Mouse (Mus musculus): ENCODE data around the gene Tmem91.

The Tmem91 gene

GRCm38 (mm10) chr7:25627431-25628322 lies 47.3 kb downstream of the Tmem91 start:
- DNase-seq (ENCODE audit: extremely low read depth, insufficient read length, low spot score) = no peak

DNA sequence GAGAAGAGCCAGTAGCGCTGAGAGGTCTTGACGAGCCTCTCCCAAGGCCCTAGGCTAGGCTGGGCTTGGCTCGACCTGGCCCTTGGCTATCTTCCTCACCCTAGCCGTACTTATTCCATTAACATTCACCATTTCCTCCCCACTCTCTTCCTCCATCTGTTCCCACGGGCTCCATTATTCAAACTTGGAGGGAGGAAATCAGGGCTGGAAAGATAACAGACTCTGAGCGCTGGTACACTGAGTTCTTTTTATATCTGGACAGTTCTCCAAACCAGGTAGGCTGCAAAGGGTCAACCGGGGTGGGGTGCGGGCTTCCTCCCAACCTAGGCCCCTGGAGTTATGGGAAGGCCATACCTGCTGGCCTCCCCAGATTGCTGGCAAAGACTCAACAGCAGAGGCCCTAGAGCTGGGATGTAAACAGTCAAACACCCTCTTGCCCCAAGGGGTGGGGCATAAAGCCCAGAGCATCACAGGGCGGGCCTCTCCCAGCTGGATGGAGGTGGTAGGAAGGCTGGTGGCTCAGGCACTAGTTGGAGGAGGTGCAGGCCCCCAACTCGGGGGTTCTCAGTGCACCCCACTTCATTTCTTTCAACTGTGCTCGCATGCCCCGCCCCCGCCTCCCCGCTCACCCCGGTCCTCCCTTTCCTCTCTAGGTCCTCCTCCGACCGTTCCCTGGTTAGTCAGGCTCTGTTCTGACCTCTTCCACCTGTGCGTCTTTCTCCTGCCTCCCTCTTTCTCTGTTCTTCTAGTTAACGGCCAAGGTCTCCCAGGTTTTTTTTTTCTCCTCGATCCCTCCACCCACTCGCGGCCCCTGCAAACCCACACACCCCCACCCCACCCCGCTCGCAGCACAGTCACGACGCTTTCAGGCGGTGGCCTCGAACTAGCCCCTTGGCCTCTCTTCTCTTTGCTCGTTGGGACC lies 48.2 kb downstream of the Tmem91 start, which contains the start of gene B3gnt8:
Gene B3gnt8 (plus strand): TSS at position 146 of the 922 bp plus-strand sequence.
- DNase-seq (ENCODE audit: extremely low read depth, insufficient read length, low spot score) = no peak

GRCm38 (mm10) chr7:25625594-25626250 lies 49.2 kb downstream of the Tmem91 start:
- no peak for DNase-seq (ENCODE audit: extremely low read depth, insufficient read length, low spot score)

DNA sequence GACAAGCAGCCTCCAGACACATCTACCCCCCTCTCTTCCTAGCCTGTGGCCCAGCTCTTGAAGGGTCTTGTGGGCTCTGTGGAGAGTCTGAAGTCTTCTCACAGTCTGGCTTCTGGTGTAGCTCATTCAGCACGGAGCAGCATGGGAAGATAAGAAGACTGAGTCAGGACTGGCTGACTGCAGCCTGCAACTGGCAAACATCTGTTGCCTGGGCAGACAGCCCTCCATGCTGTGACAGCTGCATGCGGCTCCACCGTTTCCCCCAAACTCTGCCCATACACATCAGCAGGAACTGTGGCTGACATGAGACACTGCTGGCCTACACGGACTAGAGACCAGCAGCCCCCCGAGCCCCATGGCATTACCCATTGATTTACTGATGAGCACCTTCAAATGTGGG lies 50.1 kb downstream of the Tmem91 start:
- DNase-seq (ENCODE audit: extremely low read depth, insufficient read length, low spot score) = no peak

GRCm38 (mm10) chr7:25623857-25624370 lies 51.1 kb downstream of the Tmem91 start:
- DNase-seq (ENCODE audit: extremely low read depth, insufficient read length, low spot score) = no peak

GRCm38 (mm10) chr7:25620751-25621150 lies 54.2 kb downstream of the Tmem91 start:
- no peak for DNase-seq (ENCODE audit: extremely low read depth, insufficient read length, low spot score)

- no peak for DNase-seq (ENCODE audit: extremely low read depth, insufficient read length, low spot score)
Measured at GRCm38 (mm10) chr7:25620101-25620500, 54.9 kb downstream of the Tmem91 start.

DNA sequence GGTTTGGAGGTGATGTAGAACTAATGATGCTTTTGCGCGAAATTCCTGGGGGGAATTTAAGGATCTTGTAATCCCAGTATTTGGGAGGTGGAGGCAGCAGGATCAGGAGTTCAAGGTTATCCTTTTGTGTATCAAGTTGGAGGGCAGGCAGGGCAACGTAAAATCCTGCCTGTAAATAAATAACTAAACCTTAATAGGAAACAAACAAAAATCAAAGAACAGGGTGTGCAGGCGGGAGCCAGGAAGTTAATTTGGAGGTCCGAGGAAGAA lies 55.3 kb downstream of the Tmem91 start:
- no peak for DNase-seq (ENCODE audit: extremely low read depth, insufficient read length, low spot score)
